Mouse (Mus musculus) cerebellum, adult 2 months (tissue): ENCODE measurements around the gene Lsm4.

Experiments used
- CTCF ChIP-seq: fragments of 200-500 bp; IDR thresholded peaks from 2 replicates; pipeline ENCODE4 v1.5.1; 2011; ENCODE audit warnings: low read depth, mild to moderate bottlenecking, control low read depth, low read length, moderate library complexity, borderline replicate concordance; ENCODE audit not compliant: insufficient read depth
- POLR2A ChIP-seq: fragments of 200-500 bp; IDR thresholded peaks from 2 replicates; pipeline ENCODE4 v1.6.1; 2011; ENCODE audit warnings: low read length, control low read depth, borderline replicate concordance; ENCODE audit not compliant: insufficient read depth

DNA sequence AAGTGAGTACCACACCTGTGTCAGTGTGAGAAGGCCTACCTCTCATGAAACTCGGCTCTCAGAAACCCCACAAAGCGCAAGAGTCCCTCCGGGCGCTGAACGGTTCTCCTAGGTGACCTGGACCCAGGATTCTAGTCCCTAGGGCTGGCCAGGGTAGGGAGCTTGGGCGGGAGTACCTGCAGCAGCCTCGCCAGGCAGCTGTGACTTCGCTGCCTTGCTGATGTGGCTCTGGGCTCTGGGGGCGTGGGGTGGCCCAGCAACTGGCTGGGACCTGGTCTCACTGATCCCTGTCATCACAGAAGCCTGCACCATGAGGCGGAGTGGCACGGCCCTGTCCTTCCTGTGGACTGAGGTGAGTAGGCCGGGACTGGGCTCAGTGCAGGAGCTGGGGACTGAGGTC is 51.2 kb downstream of the Lsm4 start:
- no peak for TF ChIP-seq POLR2A
- TF ChIP-seq CTCF = no peak
